Mouse (Mus musculus): ENCODE results near the gene Alkbh7. TPM values are rescaled to one million over a fixed set of nuclear protein-coding genes. Genes with fewer than 3 reads are reported as not detected.

The Alkbh7 gene
- polyA plus RNA-seq, 1 experiment = 32.6 TPM

DNA sequence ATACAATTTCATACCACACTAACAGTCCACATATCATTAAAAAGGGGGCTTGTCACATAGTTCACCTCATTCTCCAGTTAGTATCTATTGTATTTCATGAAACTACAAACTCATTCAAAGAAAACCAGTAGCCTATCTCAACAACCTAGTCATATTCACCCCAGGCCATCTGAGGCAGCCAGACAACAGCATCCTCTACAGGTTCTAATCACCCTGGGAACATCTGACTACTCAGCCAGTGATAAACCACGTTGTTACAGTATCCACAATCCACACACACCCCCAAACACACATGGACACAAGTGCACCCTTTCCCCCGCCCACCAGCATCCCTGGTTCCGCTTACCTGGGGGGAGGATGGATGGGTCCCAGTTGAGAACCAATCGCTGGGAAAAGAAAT, 30.3 kb downstream of the Alkbh7 start:
- Histone ChIP-seq H3K4me3 (replicated peaks) (no peak overlapping the region), H3K4me1 (peaks cover 59% of the 10 kb centered on the region)

DNA sequence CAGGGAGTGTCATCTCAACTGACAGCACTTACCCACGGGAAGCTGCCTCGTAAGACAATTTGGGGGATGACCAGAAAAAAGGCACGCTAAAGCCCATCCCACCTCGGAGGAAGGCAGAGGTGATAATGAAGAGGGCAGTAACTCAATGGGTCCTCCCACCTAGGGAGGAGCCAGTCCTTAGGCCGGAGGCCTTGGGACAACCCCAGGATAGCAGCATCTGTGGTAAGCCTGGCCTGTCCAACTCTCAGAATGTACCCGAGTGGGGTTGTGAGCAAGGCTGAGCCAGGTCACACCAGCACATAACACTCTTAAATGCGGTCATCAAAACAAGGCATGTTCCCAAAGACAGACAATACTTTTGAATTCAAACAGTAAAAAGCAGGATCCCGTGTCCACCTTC, 32.6 kb downstream of the Alkbh7 start:
- Histone ChIP-seq H3K4me1 (peaks cover 51% of the 10 kb centered on the region), H3K36me3 (replicated peaks; ENCODE audit: low read length) (peaks cover 44% of the 10 kb centered on the region)

More for the DNA sequence above, 30.3 kb downstream of the Alkbh7 start:
- no peaks in the 10 kb centered on the region for H3K27me3 ChIP-seq (replicated peaks)
- TF ChIP-seq FLI1 (IDR thresholded peaks at IDR 0.05; ENCODE audit: low read length) (no peak), GATA1 (IDR thresholded peaks at IDR 0.05; ENCODE audit: borderline replicate concordance, low read length) (no peak)
- H3K9me3 ChIP-seq = no peaks in the 10 kb centered on the region
- H3K36me3 ChIP-seq (replicated peaks; ENCODE audit: low read length) = peaks cover 67% of the 10 kb centered on the region

DNA sequence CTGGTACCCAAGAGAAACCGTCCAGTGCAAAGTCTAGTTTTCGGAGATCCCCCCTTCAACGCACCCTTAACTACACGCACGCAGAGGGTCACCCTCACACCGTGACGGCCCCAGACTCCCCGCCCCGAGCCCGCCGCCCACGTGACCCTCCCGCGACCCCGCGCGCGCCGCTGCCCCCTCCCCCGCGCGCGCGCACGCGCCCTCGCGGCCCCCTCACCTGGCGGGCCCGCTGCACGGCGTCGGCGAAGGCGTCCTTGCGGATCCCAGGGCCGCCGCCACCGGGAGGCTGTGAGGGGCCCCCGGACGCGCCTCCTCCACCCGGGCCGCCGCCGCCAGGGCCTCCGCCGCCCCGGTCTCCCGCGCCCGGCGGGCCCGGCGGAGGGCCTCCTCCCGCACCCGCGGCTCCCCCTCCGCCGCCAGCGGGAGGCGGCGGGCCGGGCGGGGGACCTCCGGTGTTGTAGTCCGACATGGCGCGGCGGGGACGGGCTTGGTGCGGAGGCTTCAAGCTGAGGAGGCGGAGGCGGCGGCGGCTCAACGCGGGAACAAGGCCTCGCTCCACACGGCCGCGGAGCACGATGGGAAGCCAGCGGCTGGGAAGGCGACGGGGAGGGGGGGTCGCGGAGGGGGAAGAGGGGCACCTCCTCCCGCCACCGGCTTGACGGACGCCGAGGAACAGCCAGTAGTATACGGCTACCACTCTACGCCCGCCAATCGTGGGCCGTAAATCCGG, 34.0 kb downstream of the Alkbh7 start, which contains the start of gene Khsrp:
Gene Khsrp, minus strand, starts transcription at position 592 of the 730 bp plus-strand sequence.
- TF ChIP-seq GATA1 (IDR thresholded peaks at IDR 0.05; ENCODE audit: borderline replicate concordance, low read length) (no peak), FLI1 (IDR thresholded peaks at IDR 0.05; ENCODE audit: low read length) (no peak)
- peak within 1 kb of the TSS; percentile 94 for H3K4me3 ChIP-seq (replicated peaks)
- peaks cover 30% of the 10 kb centered on the region for H3K36me3 ChIP-seq (replicated peaks; ENCODE audit: low read length)
- no peaks in the 10 kb centered on the region for H3K27me3 ChIP-seq (replicated peaks)
- H3K9me3 ChIP-seq = no peaks in the 10 kb centered on the region
- H3K4me1 ChIP-seq = peaks cover 42% of the 10 kb centered on the region

More for the DNA sequence above, 32.6 kb downstream of the Alkbh7 start:
- Histone ChIP-seq H3K4me3 (replicated peaks) (peak overlapping the region; percentile 94), H3K9me3 (no peaks in the 10 kb centered on the region), H3K27me3 (replicated peaks) (no peaks in the 10 kb centered on the region)
- TF ChIP-seq FLI1 (IDR thresholded peaks at IDR 0.05; ENCODE audit: low read length) = no peak
- no peak for TF ChIP-seq GATA1 (IDR thresholded peaks at IDR 0.05; ENCODE audit: borderline replicate concordance, low read length)

- no peaks in the 10 kb centered on the region for H3K27me3 ChIP-seq (replicated peaks)
- peak overlapping the region; percentile 94 for H3K4me3 ChIP-seq (replicated peaks)
- no peak for TF ChIP-seq FLI1 (IDR thresholded peaks at IDR 0.05; ENCODE audit: low read length)
- 0 out of 3 replicates have a peak, but pooled peaks have one; percentile 36 for TF ChIP-seq GATA1 (IDR thresholded peaks at IDR 0.05; ENCODE audit: borderline replicate concordance, low read length)
- peaks cover 23% of the 10 kb centered on the region for H3K36me3 ChIP-seq (replicated peaks; ENCODE audit: low read length)
- no peaks in the 10 kb centered on the region for H3K9me3 ChIP-seq
- H3K4me1 ChIP-seq = peaks cover 42% of the 10 kb centered on the region
These were observed 34.7 kb downstream of the Alkbh7 start for GRCm38 (mm10) chr17:57031661-57032420.

DNA sequence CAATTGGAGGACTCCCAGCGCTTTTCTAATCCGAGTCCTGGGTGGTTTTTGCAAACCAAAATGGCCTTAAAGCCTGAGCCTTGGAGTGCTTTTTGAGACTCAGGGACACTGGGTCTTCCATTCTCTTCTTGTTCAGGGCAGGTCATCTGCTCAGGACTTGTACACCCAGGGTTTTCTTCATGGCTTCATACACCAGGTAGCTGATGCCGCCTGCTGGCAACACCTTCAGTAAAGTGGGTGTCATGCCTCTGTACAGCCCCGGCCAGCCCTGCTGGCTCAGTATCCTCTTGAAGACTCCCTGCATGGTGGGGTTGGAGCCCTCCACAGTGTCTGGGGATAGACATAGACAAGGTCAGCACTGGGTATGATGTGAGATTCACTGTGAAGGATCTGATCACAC, 35.7 kb downstream of the Alkbh7 start:
- no peaks in the 10 kb centered on the region for H3K27me3 ChIP-seq (replicated peaks)
- peaks cover 37% of the 10 kb centered on the region for H3K4me1 ChIP-seq
- H3K4me3 ChIP-seq (replicated peaks) = no peak overlapping the region
- no peaks in the 10 kb centered on the region for H3K9me3 ChIP-seq
- TF ChIP-seq FLI1 (IDR thresholded peaks at IDR 0.05; ENCODE audit: low read length) (no peak), GATA1 (IDR thresholded peaks at IDR 0.05; ENCODE audit: borderline replicate concordance, low read length) (no peak)
- H3K36me3 ChIP-seq (replicated peaks; ENCODE audit: low read length) = peaks cover 13% of the 10 kb centered on the region

DNA sequence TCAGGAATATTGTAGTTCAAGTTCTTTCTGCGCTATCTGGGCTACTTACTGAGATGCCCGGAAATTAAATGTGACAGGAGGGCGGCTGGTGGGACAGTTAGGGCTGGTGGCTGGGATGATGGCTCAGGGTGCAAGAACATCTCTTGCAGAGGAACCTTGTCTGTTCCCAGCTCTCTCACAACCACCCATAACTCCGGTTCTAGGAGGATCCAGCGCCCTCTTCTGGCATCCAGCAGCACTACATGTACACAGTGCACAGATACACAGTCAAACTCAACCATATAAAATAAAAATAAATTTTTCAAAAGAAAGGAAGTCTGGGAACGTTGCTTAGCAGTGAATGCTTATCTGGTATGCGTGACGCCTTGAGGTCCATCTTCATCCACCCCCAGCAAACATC, 41.8 kb downstream of the Alkbh7 start:
- H3K27me3 ChIP-seq (replicated peaks) = peaks cover 22% of the 10 kb centered on the region
- TF ChIP-seq FLI1 (IDR thresholded peaks at IDR 0.05; ENCODE audit: low read length) (no peak), GATA1 (IDR thresholded peaks at IDR 0.05; ENCODE audit: borderline replicate concordance, low read length) (no peak)
- H3K9me3 ChIP-seq = peaks cover 3% of the 10 kb centered on the region; the same call in 1 of the 2 replicates
- peaks cover 30% of the 10 kb centered on the region for H3K4me1 ChIP-seq
- no peak overlapping the region for H3K4me3 ChIP-seq (replicated peaks)
- no peaks in the 10 kb centered on the region for H3K36me3 ChIP-seq (replicated peaks; ENCODE audit: low read length)

DNA sequence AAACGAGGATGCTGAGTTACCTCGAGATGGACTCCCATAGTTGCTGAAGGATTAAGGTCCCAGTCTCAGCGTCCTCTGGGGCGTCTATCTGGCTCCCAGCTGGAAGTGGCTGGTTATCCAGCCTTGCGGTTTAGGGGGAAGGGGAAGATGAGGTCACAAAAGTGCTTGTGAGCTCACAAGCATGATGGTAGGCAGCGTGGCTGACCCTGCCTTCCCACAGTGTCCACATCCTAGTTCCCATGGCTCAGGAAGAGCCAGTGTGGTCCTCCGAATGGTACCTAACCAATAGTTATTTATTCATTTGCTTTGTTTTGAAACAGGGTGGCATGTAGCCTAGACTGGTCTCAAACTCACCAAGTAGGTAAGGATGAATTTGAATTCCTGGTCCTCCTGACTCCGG, 44.4 kb downstream of the Alkbh7 start, which contains the start of gene Slc25a41:
Gene Slc25a41, minus strand, starts transcription at position 101 of the 400 bp plus-strand sequence.
- Histone ChIP-seq H3K27me3 (replicated peaks) (peaks cover 36% of the 10 kb centered on the region), H3K36me3 (replicated peaks; ENCODE audit: low read length) (no peaks in the 10 kb centered on the region), H3K4me1 (peaks cover 30% of the 10 kb centered on the region), H3K9me3 (peaks cover 3% of the 10 kb centered on the region; the same call in 1 of the 2 replicates), H3K4me3 (replicated peaks) (no peak within 1 kb of the TSS)
- TF ChIP-seq FLI1 (IDR thresholded peaks at IDR 0.05; ENCODE audit: low read length) = no peak
- no peak for TF ChIP-seq GATA1 (IDR thresholded peaks at IDR 0.05; ENCODE audit: borderline replicate concordance, low read length)

DNA sequence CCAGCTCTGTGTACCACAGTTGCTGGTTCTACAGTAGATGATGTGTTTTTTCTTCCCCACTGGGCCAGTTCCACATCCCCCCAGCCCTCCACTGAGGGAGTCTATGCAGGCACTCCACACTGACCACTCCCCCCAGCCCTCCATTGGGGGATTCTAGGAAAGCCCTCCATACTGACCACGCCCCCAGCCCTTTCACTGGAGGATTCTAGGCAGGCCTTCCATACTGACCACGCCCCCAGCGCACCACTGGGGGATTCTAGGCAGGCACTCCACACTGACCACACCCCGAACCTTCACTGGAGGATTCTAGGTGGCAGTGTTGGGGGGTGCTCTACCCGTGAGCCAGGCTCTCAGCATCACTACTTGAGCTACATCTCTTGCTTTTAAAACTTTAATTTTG, 50.3 kb downstream of the Alkbh7 start:
- peaks cover 4% of the 10 kb centered on the region for H3K4me1 ChIP-seq
- no peaks in the 10 kb centered on the region for H3K9me3 ChIP-seq
- H3K36me3 ChIP-seq (replicated peaks; ENCODE audit: low read length) = no peaks in the 10 kb centered on the region
- H3K27me3 ChIP-seq (replicated peaks) = peaks cover 21% of the 10 kb centered on the region
- no peak for TF ChIP-seq FLI1 (IDR thresholded peaks at IDR 0.05; ENCODE audit: low read length)
- TF ChIP-seq GATA1 (IDR thresholded peaks at IDR 0.05; ENCODE audit: borderline replicate concordance, low read length) = no peak
- H3K4me3 ChIP-seq (replicated peaks) = no peak overlapping the region

GRCm38 (mm10) chr17:57048816-57049215, 51.7 kb downstream of the Alkbh7 start:
- no peak for TF ChIP-seq FLI1 (IDR thresholded peaks at IDR 0.05; ENCODE audit: low read length)
- TF ChIP-seq GATA1 (IDR thresholded peaks at IDR 0.05; ENCODE audit: borderline replicate concordance, low read length) = no peak

More at GRCm38 (mm10) chr17:57048816-57049215, 51.7 kb downstream of the Alkbh7 start:
- Histone ChIP-seq H3K9me3 (no peaks in the 10 kb centered on the region), H3K27me3 (replicated peaks) (peaks cover 23% of the 10 kb centered on the region), H3K4me3 (replicated peaks) (no peak overlapping the region), H3K4me1 (no peaks in the 10 kb centered on the region; the same call in none of the 2 replicates), H3K36me3 (replicated peaks; ENCODE audit: low read length) (no peaks in the 10 kb centered on the region)

Other genes starting within 250 kb of the Alkbh7 start
- 2.0 TPM in 1 of 2 replicates, not detected in the other for gene Nrtn, start 239.8 kb upstream of the Alkbh7 start, polyA plus RNA-seq (2012; ENCODE audit: insufficient read depth, low replicate concordance)
- gene Dus3l, start 232.6 kb upstream of the Alkbh7 start, polyA plus RNA-seq (2012; ENCODE audit: insufficient read depth, low replicate concordance) = 29.8 and 33.0 TPM in 2 replicates
- 2.8 and 12.2 TPM in 2 replicates for gene Prr22, start 227.1 kb upstream of the Alkbh7 start, polyA plus RNA-seq (2012; ENCODE audit: insufficient read depth, low replicate concordance)
- 0.51 and 1.4 TPM in 2 replicates for gene Rfx2, start 166.3 kb upstream of the Alkbh7 start, polyA plus RNA-seq (2012; ENCODE audit: insufficient read depth, low replicate concordance)
- gene Acsbg2, start 122.9 kb upstream of the Alkbh7 start, polyA plus RNA-seq (2012; ENCODE audit: insufficient read depth, low replicate concordance) = not detected in 2 replicates
- 0.36 TPM in 1 of 2 replicates, not detected in the other for gene 1700061G19Rik, start 121.9 kb upstream of the Alkbh7 start, polyA plus RNA-seq (2012; ENCODE audit: insufficient read depth, low replicate concordance)
- gene Mllt1, start 61.9 kb upstream of the Alkbh7 start, polyA plus RNA-seq (2012; ENCODE audit: insufficient read depth, low replicate concordance) = 43.2 and 95.7 TPM in 2 replicates
- not detected in 2 replicates for gene Acer1, start 15.2 kb upstream of the Alkbh7 start, polyA plus RNA-seq (2012; ENCODE audit: insufficient read depth, low replicate concordance)
- gene Clpp, start 7.0 kb upstream of the Alkbh7 start, polyA plus RNA-seq (2012; ENCODE audit: insufficient read depth, low replicate concordance) = 177 and 234 TPM in 2 replicates
- 0.63 TPM in 1 of 2 replicates, not detected in the other for gene Pspn, start 2.7 kb downstream of the Alkbh7 start, polyA plus RNA-seq (2012; ENCODE audit: insufficient read depth, low replicate concordance)
- 61.0 and 154 TPM in 2 replicates for gene Gtf2f1, start 13.9 kb downstream of the Alkbh7 start, polyA plus RNA-seq (2012; ENCODE audit: insufficient read depth, low replicate concordance)
- 0.08 TPM in 1 of 2 replicates, not detected in the other for gene Gm17949, start 14.1 kb downstream of the Alkbh7 start, polyA plus RNA-seq (2012; ENCODE audit: insufficient read depth, low replicate concordance)
- 202 and 511 TPM in 2 replicates for gene Khsrp, start 34.2 kb downstream of the Alkbh7 start, polyA plus RNA-seq (2012; ENCODE audit: insufficient read depth, low replicate concordance)
- gene Slc25a41, start 44.3 kb downstream of the Alkbh7 start, polyA plus RNA-seq (2012; ENCODE audit: insufficient read depth, low replicate concordance) = not detected in 2 replicates
- gene Crb3, start 61.8 kb downstream of the Alkbh7 start, polyA plus RNA-seq (2012; ENCODE audit: insufficient read depth, low replicate concordance) = 0.11 TPM in 1 of 2 replicates, not detected in the other
- gene Slc25a23, start 62.5 kb downstream of the Alkbh7 start, polyA plus RNA-seq (2012; ENCODE audit: insufficient read depth, low replicate concordance) = 0.49 and 6.1 TPM in 2 replicates
- 15.6 and 31.6 TPM in 2 replicates for gene Dennd1c, start 81.2 kb downstream of the Alkbh7 start, polyA plus RNA-seq (2012; ENCODE audit: insufficient read depth, low replicate concordance)
- gene Tubb4a, start 90.4 kb downstream of the Alkbh7 start, polyA plus RNA-seq (2012; ENCODE audit: insufficient read depth, low replicate concordance) = 1.4 and 1.5 TPM in 2 replicates
- 3.3 and 4.6 TPM in 2 replicates for gene Tnfsf9, start 108.0 kb downstream of the Alkbh7 start, polyA plus RNA-seq (2012; ENCODE audit: insufficient read depth, low replicate concordance)
- gene Cd70, start 152.4 kb downstream of the Alkbh7 start, polyA plus RNA-seq (2012; ENCODE audit: insufficient read depth, low replicate concordance) = not detected in 2 replicates
- 49.5 and 144 TPM in 2 replicates for gene Tnfsf14, start 196.8 kb downstream of the Alkbh7 start, polyA plus RNA-seq (2012; ENCODE audit: insufficient read depth, low replicate concordance)
- 0.52 and 16.6 TPM in 2 replicates for gene C3, start 230.8 kb downstream of the Alkbh7 start, polyA plus RNA-seq (2012; ENCODE audit: insufficient read depth, low replicate concordance)